Mouse (Mus musculus) forebrain, postnatal 0 days (tissue): ENCODE measurements around the gene Olfr30. TPM values are rescaled to one million over a fixed set of nuclear protein-coding genes. Genes with fewer than 3 reads are reported as not detected.

Experiments
- ATAC-seq: fragments of 200-750 bp; cut with Nextera tagmentation; 2 replicates; pipeline ENCODE4 v1.8.0; 2017; ENCODE audit warnings: mild to moderate bottlenecking, moderate library complexity
- DNase-seq: peaks from one replicate; pipeline ENCODE4 v3.0.0-alpha.2; 2015
- H3K27ac ChIP-seq: fragments of 300-500 bp; sonication (generic); 2 replicates; pipeline ENCODE4 v1.5.1; 2014; ENCODE audit warnings: low read depth, mild to moderate bottlenecking, antibody characterized with exemption, low read length, moderate library complexity, mixed read lengths
- H3K27me3 ChIP-seq: fragments of 300-500 bp; sonication (generic); 2 replicates; pipeline ENCODE4 v1.6.1; 2014; ENCODE audit warnings: mild to moderate bottlenecking, low read length, mixed read lengths; ENCODE audit not compliant: insufficient read depth
- H3K36me3 ChIP-seq: fragments of 300-500 bp; sonication (generic); 2 replicates; pipeline ENCODE4 v1.6.1; 2014; ENCODE audit warnings: mild to moderate bottlenecking, moderate library complexity; ENCODE audit not compliant: insufficient read depth
- H3K4me1 ChIP-seq: fragments of 300-500 bp; sonication (generic); 2 replicates; pipeline ENCODE4 v1.6.1; 2014; ENCODE audit warnings: antibody characterized with exemption; ENCODE audit not compliant: insufficient read depth
- H3K4me2 ChIP-seq: fragments of 300-500 bp; sonication (generic); 2 replicates; pipeline ENCODE4 v1.6.1; 2014; ENCODE audit warnings: low read depth, mild to moderate bottlenecking, moderate library complexity
- H3K4me3 ChIP-seq: fragments of 300-500 bp; sonication (generic); 2 replicates; pipeline ENCODE4 v1.5.1; 2014; ENCODE audit warnings: low read depth, low read length, mixed read lengths
- H3K9ac ChIP-seq: fragments of 300-500 bp; sonication (generic); 2 replicates; pipeline ENCODE4 v1.6.1; 2014; ENCODE audit warnings: mild to moderate bottlenecking
- H3K9me3 ChIP-seq: fragments of 300-500 bp; sonication (generic); 2 replicates; pipeline ENCODE4 v1.6.1; 2016; ENCODE audit warnings: low read length
- CTCF ChIP-seq: sonication (generic); IDR thresholded peaks from 2 replicates; pipeline ENCODE4 v1.5.1; 2016; ENCODE audit warnings: antibody characterized with exemption, control low read depth, low read depth
- WGBS: fragments of 180-500 bp; shearing (Covaris S2); extraction: QIAGEN DNeasy Blood & Tissue Kit; methylation state at CpG from one replicate; pipeline ENCODE4 v1.1.7; 2014; 5-methylcytosine and 5-hydroxymethylcytosine counted together
- polyA plus RNA-seq: library from polyadenylated mRNA; unstranded; fragments of >200 nt; fragmentation: Nextera tagmentation; extraction: Ambion mirVana; gene quantifications from 2 replicates; pipeline ENCODE4 v1.2.1, GENCODE M21; 2015
- total RNA-seq: library from RNA; depleted of rRNA; stranded (reverse); fragments of >200 nt; gene quantifications from 2 replicates; pipeline ENCODE4 v1.2.3, GENCODE M21; 2014; rRNA removed

Gene Olfr30
- total and polyA plus RNA-seq, 2 experiments from 2014 or later: not detected

- no peaks in the 10 kb centered on the region for H3K27me3 ChIP-seq
- H3K9ac ChIP-seq: no peak overlapping the region
- no peaks in the 10 kb centered on the region for H3K36me3 ChIP-seq
- DNase-seq: no peak
- no peak for ATAC-seq
- no peaks in the 10 kb centered on the region for H3K4me1 ChIP-seq
- no peak overlapping the region for H3K4me3 ChIP-seq
- WGBS: 21% methylated on average over 5 of the region's 5 CpGs
- H3K9me3 ChIP-seq: no peaks in the 10 kb centered on the region
- H3K27ac ChIP-seq: no peak overlapping the region
- no peak overlapping the region for H3K4me2 ChIP-seq
- TF ChIP-seq CTCF: no peak
Observed at GRCm38 (mm10) chr11:58437866-58438265, 24.2 kb downstream of the Olfr30 start.

- H3K27me3 ChIP-seq: no peaks in the 10 kb centered on the region
- ATAC-seq (no peak), DNase-seq (no peak)
- WGBS: 86% methylated on average over 3 of the region's 3 CpGs
- no peaks in the 10 kb centered on the region for H3K4me1 ChIP-seq
- no peaks in the 10 kb centered on the region for H3K36me3 ChIP-seq
- TF ChIP-seq CTCF: no peak
- H3K4me3 ChIP-seq: no peak within 1 kb of the TSS
- no peak within 1 kb of the TSS for H3K9ac ChIP-seq
- H3K4me2 ChIP-seq: no peak within 1 kb of the TSS
- H3K27ac ChIP-seq: no peak within 1 kb of the TSS
- no peaks in the 10 kb centered on the region for H3K9me3 ChIP-seq
Observed at GRCm38 (mm10) chr11:58432259-58432658, 29.8 kb downstream of the Olfr30 start, which contains the start of gene Gm12253. Gene Gm12253, plus strand, starts transcription at chr11:58432559.

GRCm38 (mm10) chr11:58420815-58421214 is 41.3 kb downstream of the Olfr30 start, which contains the start of gene 1810065E05Rik:
Gene 1810065E05Rik, plus strand, starts transcription at chr11:58421111.
- no peak within 1 kb of the TSS for H3K9ac ChIP-seq
- ATAC-seq: no peak
- H3K4me2 ChIP-seq: no peak within 1 kb of the TSS
- no peaks in the 10 kb centered on the region for H3K4me1 ChIP-seq
- no peak for DNase-seq
- 75% methylated on average over 1 of the region's 1 CpGs for WGBS
- no peaks in the 10 kb centered on the region for H3K36me3 ChIP-seq
- H3K4me3 ChIP-seq: no peak within 1 kb of the TSS
- no peaks in the 10 kb centered on the region for H3K27me3 ChIP-seq
- H3K9me3 ChIP-seq: no peaks in the 10 kb centered on the region
- no peak within 1 kb of the TSS for H3K27ac ChIP-seq
- TF ChIP-seq CTCF: no peak

- ATAC-seq (no peak), DNase-seq (no peak)
- no peak overlapping the region for H3K27ac ChIP-seq
- WGBS: 73% methylated on average over 3 of the region's 3 CpGs
- no peak overlapping the region for H3K4me3 ChIP-seq
- no peaks in the 10 kb centered on the region for H3K9me3 ChIP-seq
- no peak overlapping the region for H3K4me2 ChIP-seq
- H3K9ac ChIP-seq: no peak overlapping the region
- no peaks in the 10 kb centered on the region for H3K36me3 ChIP-seq
- H3K4me1 ChIP-seq: no peaks in the 10 kb centered on the region
- TF ChIP-seq CTCF: no peak
- no peaks in the 10 kb centered on the region for H3K27me3 ChIP-seq
Observed at GRCm38 (mm10) chr11:58418336-58418735, 43.7 kb downstream of the Olfr30 start.

- WGBS: 29% methylated on average over 3 of the region's 3 CpGs
- no peak for DNase-seq
- H3K4me3 ChIP-seq: no peak overlapping the region
- H3K9ac ChIP-seq: no peak overlapping the region
- TF ChIP-seq CTCF: no peak
- no peaks in the 10 kb centered on the region for H3K9me3 ChIP-seq
- no peaks in the 10 kb centered on the region for H3K36me3 ChIP-seq
- no peak for ATAC-seq
- no peak overlapping the region for H3K4me2 ChIP-seq
- no peaks in the 10 kb centered on the region for H3K27me3 ChIP-seq
- H3K4me1 ChIP-seq: no peaks in the 10 kb centered on the region
- H3K27ac ChIP-seq: no peak overlapping the region
Observed at GRCm38 (mm10) chr11:58408066-58408465, 54.0 kb downstream of the Olfr30 start.

Other genes starting within 250 kb of the Olfr30 start
- gene 4930438A08Rik, start 187.5 kb downstream of the Olfr30 start, total RNA-seq: not detected in 2 replicates
- gene 4930438A08Rik, start 187.5 kb downstream of the Olfr30 start, polyA plus RNA-seq: 0.10 TPM in 1 of 2 replicates, not detected in the other
- gene Zfp692, start 155.2 kb downstream of the Olfr30 start, total RNA-seq: 25.6 and 30.0 TPM in 2 replicates
- 14.8 and 17.7 TPM in 2 replicates for gene Zfp692, start 155.2 kb downstream of the Olfr30 start, polyA plus RNA-seq
- gene Zfp672, start 131.9 kb downstream of the Olfr30 start, total RNA-seq: 41.5 and 41.7 TPM in 2 replicates
- gene Zfp672, start 131.9 kb downstream of the Olfr30 start, polyA plus RNA-seq: 38.8 and 41.2 TPM in 2 replicates
- 43.1 and 44.3 TPM in 2 replicates for gene Sh3bp5l, start 131.5 kb downstream of the Olfr30 start, total RNA-seq
- 35.8 and 44.9 TPM in 2 replicates for gene Sh3bp5l, start 131.5 kb downstream of the Olfr30 start, polyA plus RNA-seq
- gene Lypd8, start 83.2 kb downstream of the Olfr30 start, total RNA-seq: not detected in 2 replicates
- 0.13 TPM in 1 of 2 replicates, not detected in the other for gene Lypd8, start 83.2 kb downstream of the Olfr30 start, polyA plus RNA-seq
- gene 1810065E05Rik, start 41.2 kb downstream of the Olfr30 start, total RNA-seq: not detected in 2 replicates
- gene 1810065E05Rik, start 41.2 kb downstream of the Olfr30 start, polyA plus RNA-seq: not detected in 2 replicates
- gene Gm12253, start 29.7 kb downstream of the Olfr30 start, total RNA-seq: not detected in 2 replicates
- not detected in 2 replicates for gene Gm12253, start 29.7 kb downstream of the Olfr30 start, polyA plus RNA-seq
- gene Lypd9, start 9.3 kb downstream of the Olfr30 start, total RNA-seq: not detected in 2 replicates
- not detected in 2 replicates for gene Lypd9, start 9.3 kb downstream of the Olfr30 start, polyA plus RNA-seq
- not detected in 2 replicates for gene Olfr332, start 30.3 kb upstream of the Olfr30 start, total RNA-seq
- gene Olfr332, start 30.3 kb upstream of the Olfr30 start, polyA plus RNA-seq: 0.29 TPM in 1 of 2 replicates, not detected in the other
- gene Olfr331, start 40.3 kb upstream of the Olfr30 start, total RNA-seq: not detected in 2 replicates
- gene Olfr331, start 40.3 kb upstream of the Olfr30 start, polyA plus RNA-seq: not detected in 2 replicates
- 0.24 TPM in 1 of 2 replicates, not detected in the other for gene Olfr330, start 72.6 kb upstream of the Olfr30 start, total RNA-seq
- not detected in 2 replicates for gene Olfr330, start 72.6 kb upstream of the Olfr30 start, polyA plus RNA-seq
- not detected in 2 replicates for gene Olfr329-ps, start 84.2 kb upstream of the Olfr30 start, total RNA-seq
- not detected in 2 replicates for gene Olfr329-ps, start 84.2 kb upstream of the Olfr30 start, polyA plus RNA-seq
- gene Olfr328, start 93.4 kb upstream of the Olfr30 start, total RNA-seq: not detected in 2 replicates
- gene Olfr328, start 93.4 kb upstream of the Olfr30 start, polyA plus RNA-seq: not detected in 2 replicates
- gene Olfr224, start 108.3 kb upstream of the Olfr30 start, total RNA-seq: not detected in 2 replicates
- gene Olfr224, start 108.3 kb upstream of the Olfr30 start, polyA plus RNA-seq: 0.10 TPM in 1 of 2 replicates, not detected in the other
- gene Olfr325, start 115.5 kb upstream of the Olfr30 start, total RNA-seq: not detected in 2 replicates
- not detected in 2 replicates for gene Olfr325, start 115.5 kb upstream of the Olfr30 start, polyA plus RNA-seq
- not detected in 2 replicates for gene Olfr324, start 132.8 kb upstream of the Olfr30 start, total RNA-seq
- gene Olfr324, start 132.8 kb upstream of the Olfr30 start, polyA plus RNA-seq: 0.13 TPM in 1 of 2 replicates, not detected in the other
- gene 2210407C18Rik, start 153.8 kb upstream of the Olfr30 start, total RNA-seq: not detected in 2 replicates
- gene 2210407C18Rik, start 153.8 kb upstream of the Olfr30 start, polyA plus RNA-seq: not detected in 2 replicates
- gene Olfr323, start 168.2 kb upstream of the Olfr30 start, total RNA-seq: not detected in 2 replicates
- gene Olfr323, start 168.2 kb upstream of the Olfr30 start, polyA plus RNA-seq: not detected in 2 replicates
- gene Trim58, start 178.2 kb upstream of the Olfr30 start, total RNA-seq: 0.15 TPM in 1 of 2 replicates, not detected in the other
- 0.06 and 0.19 TPM in 2 replicates for gene Trim58, start 178.2 kb upstream of the Olfr30 start, polyA plus RNA-seq
- not detected in 2 replicates for gene Olfr322, start 196.5 kb upstream of the Olfr30 start, total RNA-seq
- not detected in 2 replicates for gene Olfr322, start 196.5 kb upstream of the Olfr30 start, polyA plus RNA-seq
- not detected in 2 replicates for gene Olfr320, start 218.8 kb upstream of the Olfr30 start, total RNA-seq
- gene Olfr320, start 218.8 kb upstream of the Olfr30 start, polyA plus RNA-seq: not detected in 2 replicates
- not detected in 2 replicates for gene Olfr319, start 236.9 kb upstream of the Olfr30 start, total RNA-seq
- not detected in 2 replicates for gene Olfr319, start 236.9 kb upstream of the Olfr30 start, polyA plus RNA-seq